Mouse (Mus musculus) thymus, adult 2 months (tissue): ENCODE results near the gene Ung.

ENCODE experiments used
- CTCF ChIP-seq: fragments of 200-500 bp; IDR thresholded peaks from 2 replicates; pipeline ENCODE4 v1.5.1; 2012; ENCODE audit warnings: mild to moderate bottlenecking, control low read depth, low read length, moderate library complexity, borderline replicate concordance; ENCODE audit not compliant: control insufficient read depth, poor library complexity, insufficient read depth; ENCODE audit errors: extremely low read depth
- POLR2A ChIP-seq: fragments of 200-500 bp; IDR thresholded peaks from 2 replicates; pipeline ENCODE4 v1.6.1; 2012; ENCODE audit warnings: mild to moderate bottlenecking, low read length, control low read depth, moderate library complexity; ENCODE audit not compliant: control insufficient read depth, poor library complexity, insufficient read depth; ENCODE audit errors: extremely low read depth

- TF ChIP-seq POLR2A (no peak), CTCF (no peak)
These were observed 46.6 kb downstream of the Ung start for GRCm38 (mm10) chr5:114176548-114177400.
